Mouse (Mus musculus): ENCODE data around the gene Pbrm1. TPM values are rescaled to one million over a fixed set of nuclear protein-coding genes. Genes with fewer than 3 reads are reported as not detected.

Pbrm1 gene
- total RNA-seq, 2 experiments from 2014 or later = 38.5 to 48.1 TPM

DNA sequence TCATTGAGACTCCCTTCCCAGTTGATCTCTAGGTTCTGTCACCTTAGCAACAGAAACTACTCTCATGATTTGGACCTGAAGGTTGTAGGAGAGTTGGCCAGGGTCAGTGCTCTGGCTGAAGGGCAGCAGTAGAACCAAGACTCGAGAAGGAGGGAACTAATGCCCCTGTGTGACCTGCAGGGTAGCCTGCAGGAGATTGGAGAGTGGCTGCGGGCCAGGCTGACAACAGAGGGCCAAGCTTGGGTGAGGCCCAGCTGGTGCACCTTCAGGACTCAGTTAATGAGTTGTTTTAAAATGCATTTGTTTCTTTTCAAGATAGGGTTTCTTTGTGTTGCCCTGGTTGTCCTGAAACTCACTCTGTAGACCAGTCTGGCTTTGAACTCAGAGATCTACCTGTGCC lies 146.1 kb downstream of the Pbrm1 start:
- DNase-seq (ENCODE audit: low spot score in 2 of 2) = no peak

DNA sequence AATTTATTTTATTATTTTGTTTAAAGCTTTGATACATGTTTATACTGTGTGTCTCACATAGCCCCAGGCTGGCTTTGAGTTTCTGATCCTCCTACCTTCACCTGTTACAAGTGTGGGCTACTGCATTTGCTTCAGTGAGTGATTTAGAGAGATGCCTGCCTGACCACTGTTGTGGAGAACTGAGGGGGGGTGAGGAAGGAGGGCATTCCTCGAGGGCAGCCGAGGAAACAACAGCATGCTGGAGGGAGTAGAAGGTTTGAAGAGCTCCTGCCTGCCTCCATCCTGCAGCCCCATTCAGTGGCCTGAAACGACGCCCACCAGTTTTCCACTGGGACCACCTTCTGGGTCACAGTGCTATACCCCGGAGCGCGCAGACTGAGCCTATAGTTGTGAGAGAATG lies 146.5 kb downstream of the Pbrm1 start:
- DNase-seq (ENCODE audit: low spot score in 2 of 2) = no peak

DNA sequence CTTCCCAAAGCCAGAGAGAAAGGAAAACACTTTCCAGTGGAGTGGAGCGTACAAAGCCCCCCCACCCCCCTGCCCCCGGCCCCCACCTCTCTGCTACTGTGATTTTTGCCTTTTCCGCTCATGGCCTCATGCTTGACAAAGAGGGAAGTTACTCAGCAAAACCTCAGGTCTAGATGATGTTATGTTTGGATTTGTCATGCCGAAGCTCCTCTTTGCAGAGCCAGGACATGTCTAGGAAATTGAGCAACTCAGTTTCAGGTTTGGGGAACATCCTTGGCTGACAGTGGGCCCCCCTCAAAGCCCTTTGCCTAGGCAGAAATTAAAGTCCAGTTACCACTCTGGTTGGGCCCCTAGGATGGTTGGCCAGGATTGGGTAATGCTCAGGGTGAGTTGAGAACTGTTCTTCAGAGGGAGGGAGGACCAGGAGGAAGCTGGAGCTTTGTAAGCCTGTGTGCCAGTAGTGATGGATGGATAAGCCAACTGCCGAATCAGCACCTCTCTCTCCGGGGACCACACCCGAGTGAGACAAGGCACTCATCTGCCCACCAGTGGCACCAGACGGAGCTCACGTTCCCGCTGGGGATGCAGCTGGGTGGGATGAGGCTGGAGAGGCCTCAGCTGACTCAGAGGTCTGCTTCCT lies 147.2 kb downstream of the Pbrm1 start:
- DNase-seq (ENCODE audit: low spot score in 2 of 2) = no peak

DNA sequence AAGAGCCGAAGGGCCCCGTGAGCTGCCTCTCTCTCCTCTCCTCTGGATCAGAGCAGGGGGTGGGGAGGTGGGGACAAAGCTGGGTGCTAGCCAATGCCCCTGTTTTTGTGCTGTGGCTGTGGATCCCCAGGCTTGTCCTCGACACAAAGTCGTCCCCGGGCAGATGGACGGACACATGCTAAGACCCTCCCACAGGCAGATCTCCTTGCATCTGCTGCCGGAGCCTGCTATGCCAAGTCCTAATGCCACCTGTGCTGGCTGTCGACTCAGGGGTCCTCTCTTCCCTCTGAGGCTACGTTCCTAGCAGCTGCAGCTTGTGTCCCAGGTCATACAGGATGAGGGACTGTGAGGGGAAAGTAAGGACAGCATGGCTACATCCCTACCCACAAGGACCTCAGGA lies 147.9 kb downstream of the Pbrm1 start:
- no peak for DNase-seq (ENCODE audit: low spot score in 2 of 2)

DNA sequence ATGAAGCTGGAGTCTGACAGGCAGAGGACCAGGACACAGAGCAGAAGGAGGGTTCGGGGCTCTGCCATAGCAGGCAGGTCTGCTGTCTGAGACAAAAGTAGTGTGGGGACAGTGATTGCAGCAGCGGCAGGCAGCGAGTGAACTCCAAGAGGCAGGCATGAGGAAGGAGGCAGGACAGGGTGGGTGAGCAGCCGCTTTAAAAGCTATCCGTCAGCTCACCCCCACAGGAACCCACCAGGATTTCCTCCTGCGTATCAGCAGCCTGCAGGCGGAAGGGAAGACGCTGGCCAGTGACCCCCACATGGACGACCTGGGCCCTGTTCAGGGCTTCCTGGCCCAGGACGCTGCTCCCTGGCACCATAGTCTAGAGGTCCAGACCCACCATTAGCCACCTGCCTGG lies 149.5 kb downstream of the Pbrm1 start, which contains the start of gene Stab1:
Gene Stab1 (minus strand): TSS at position 217 of the 400 bp plus-strand sequence.
- DNase-seq (ENCODE audit: low spot score in 2 of 2) = peak in 1 of 2 experiments; percentile 21

DNA sequence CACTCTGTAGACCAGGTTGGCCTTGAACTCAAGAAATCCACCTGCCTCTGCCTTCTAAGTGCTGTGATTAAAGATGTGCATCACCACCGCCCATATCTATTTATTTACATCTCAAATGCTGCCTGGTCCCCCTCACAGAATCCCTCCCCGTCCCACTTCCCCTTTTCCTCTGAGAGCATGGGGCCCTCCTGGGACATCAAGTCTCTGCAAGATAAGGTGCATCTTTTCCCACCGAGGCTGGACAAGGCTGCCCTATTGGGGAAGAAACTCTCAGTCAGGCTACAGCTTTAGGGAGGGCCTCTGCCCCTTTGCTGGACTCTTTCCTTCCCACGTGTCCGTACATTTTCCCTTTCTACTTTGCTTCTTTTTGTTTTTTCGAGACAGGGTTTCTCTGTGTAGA lies 150.6 kb downstream of the Pbrm1 start:
- no peak for DNase-seq (ENCODE audit: low spot score in 2 of 2)

DNA sequence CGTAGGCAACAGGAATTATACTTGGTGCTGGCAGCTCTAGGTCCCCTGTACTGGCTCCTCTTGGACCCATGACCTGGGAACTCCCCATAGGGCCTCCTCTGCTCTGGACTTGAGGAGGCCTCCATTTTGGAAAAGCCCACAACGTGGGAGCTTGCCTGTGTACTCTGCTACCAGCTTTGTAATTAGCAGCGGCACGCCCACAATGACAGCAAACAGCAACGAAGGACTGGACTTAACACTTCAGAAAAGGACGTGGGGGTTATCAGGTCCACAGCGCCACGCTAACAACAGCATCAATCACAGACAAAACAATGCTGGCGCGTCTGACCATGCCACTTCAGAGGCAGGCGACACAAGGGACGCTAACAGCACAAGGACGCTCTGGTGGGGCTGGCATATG lies 152.0 kb downstream of the Pbrm1 start:
- DNase-seq (ENCODE audit: low spot score in 2 of 2) = no peak

Other genes with a start within 250 kb of the Pbrm1 start
- gene Tmem110, start 193.5 kb upstream of the Pbrm1 start, total RNA-seq (2021) = 10 to 100 TPM; 16.9 to 25.7 TPM
- gene Mustn1, start 139.9 kb upstream of the Pbrm1 start, total RNA-seq (2021) = 1 to 10 TPM; 2.5 to 6.0 TPM
- 10 to 100 TPM in 1 of 2 experiments, 1 to 10 TPM in 1; 2.8 to 15.2 TPM for gene Itih4, start 132.7 kb upstream of the Pbrm1 start, total RNA-seq (2021)
- gene Itih3, start 95.4 kb upstream of the Pbrm1 start, total RNA-seq (2021) = under 1 TPM; 0.74 to 0.96 TPM
- gene Itih1, start 75.8 kb upstream of the Pbrm1 start, total RNA-seq (2021) = not detected
- 10 to 100 TPM; 10.3 to 11.8 TPM for gene Nek4, start 67.8 kb upstream of the Pbrm1 start, total RNA-seq (2021)
- 10 to 100 TPM; 44.7 to 51.0 TPM for gene Glt8d1, start 17.7 kb upstream of the Pbrm1 start, total RNA-seq (2021)
- gene Spcs1, start 17.5 kb upstream of the Pbrm1 start, total RNA-seq (2021) = 100 to 1,000 TPM; 210 to 259 TPM
- gene Gnl3, start within 50 bp of the Pbrm1 start, total RNA-seq (2021) = 100 to 1,000 TPM; 103 to 127 TPM
- 10 to 100 TPM; 63.6 to 81.3 TPM for gene Smim4, start 109.8 kb downstream of the Pbrm1 start, total RNA-seq (2021)
- 10 to 100 TPM; 27.0 to 32.7 TPM for gene Nt5dc2, start 111.9 kb downstream of the Pbrm1 start, total RNA-seq (2021)
- gene Stab1, start 149.5 kb downstream of the Pbrm1 start, total RNA-seq (2021) = 10 to 100 TPM; 83.4 to 93.7 TPM
- 1 to 10 TPM in 1 of 2 experiments, under 1 TPM in 1; 0.74 to 1.7 TPM for gene Tnnc1, start 189.2 kb downstream of the Pbrm1 start, total RNA-seq (2021)
- gene Nisch, start 197.8 kb downstream of the Pbrm1 start, total RNA-seq (2021) = 100 to 1,000 TPM; 257 to 319 TPM
- 10 to 100 TPM in 1 of 2 experiments, 1 to 10 TPM in 1; 8.5 to 10.6 TPM for gene Sema3g, start 198.7 kb downstream of the Pbrm1 start, total RNA-seq (2021)
- 1 to 10 TPM; 5.8 to 6.7 TPM for gene Phf7, start 232.2 kb downstream of the Pbrm1 start, total RNA-seq (2021)
- 10 to 100 TPM; 55.9 to 69.2 TPM for gene Bap1, start 232.3 kb downstream of the Pbrm1 start, total RNA-seq (2021)